Mouse (Mus musculus): ENCODE data around the gene Olfr1110. TPM values are rescaled to one million over a fixed set of nuclear protein-coding genes. Genes with fewer than 3 reads are reported as not detected.
"Not testable (repeated sequence)": the region's sequence is repeated elsewhere in the genome, so short reads cannot be mapped to it uniquely, and the experiment has no call there.

The Olfr1110 gene
- total RNA-seq (2014; fragmentation: Nextera tagmentation) (not detected in 2 replicates), total RNA-seq (2017) (0.11 and 0.17 TPM in 2 replicates), polyA plus RNA-seq (2012) (not detected in 2 replicates)

- no peaks in the 10 kb centered on the region for H3K4me1 ChIP-seq (ENCODE audit: insufficient read depth, low read depth, low read length)
- H3K36me3 ChIP-seq (replicated peaks) = no peaks in the 10 kb centered on the region
- DNase-seq (ENCODE audit: low spot score) (no peak), ATAC-seq (ENCODE audit: extremely low read depth, insufficient number of reproducible peaks, low FRiP score, poor library complexity, severe bottlenecking) (no peak)
- TF ChIP-seq CTCF (IDR thresholded peaks at IDR 0.05; ENCODE audit: low read depth, low read length) (no peak), POLR2AphosphoS5 (IDR thresholded peaks at IDR 0.05; ENCODE audit: insufficient replicate concordance, low read depth, low read length) (no peak), GATA2 (IDR thresholded peaks at IDR 0.05; ENCODE audit: borderline replicate concordance, low read depth, low read length) (no peak), TAL1 (conservative IDR thresholded peaks at IDR 0.05; ENCODE audit: low read depth, low read length) (no peak), GATA1 (IDR thresholded peaks at IDR 0.05; ENCODE audit: borderline replicate concordance, low read length) (no peak)
- H3K9me3 ChIP-seq (replicated peaks) = no peaks in the 10 kb centered on the region
- H3K4me3 ChIP-seq (ENCODE audit: low read depth, low read length) = no peak within 1 kb of the TSS
- no peaks in the 10 kb centered on the region for H3K27me3 ChIP-seq (ENCODE audit: insufficient read depth, low read length)
Measured at GRCm38 (mm10) chr2:87140200-87140599, at the start of gene Olfr1110. TSS of gene Olfr1110 (minus strand) at chr2:87140300.

GRCm38 (mm10) chr2:87187498-87187897 lies 47.4 kb upstream of the Olfr1110 start, which contains the start of gene Olfr1112:
TSS of gene Olfr1112 (plus strand) at chr2:87187798.
- H3K4me3 ChIP-seq (ENCODE audit: low read depth, low read length) = no peak within 1 kb of the TSS
- DNase-seq (ENCODE audit: low spot score) (no peak), ATAC-seq (ENCODE audit: extremely low read depth, insufficient number of reproducible peaks, low FRiP score, poor library complexity, severe bottlenecking) (no peak)
- H3K9me3 ChIP-seq (replicated peaks) = no peaks in the 10 kb centered on the region
- no peaks in the 10 kb centered on the region for H3K27me3 ChIP-seq (ENCODE audit: insufficient read depth, low read length)
- no peaks in the 10 kb centered on the region for H3K36me3 ChIP-seq (replicated peaks)
- TF ChIP-seq GATA1 (IDR thresholded peaks at IDR 0.05; ENCODE audit: borderline replicate concordance, low read length) (no peak), POLR2AphosphoS5 (IDR thresholded peaks at IDR 0.05; ENCODE audit: insufficient replicate concordance, low read depth, low read length) (no peak), TAL1 (conservative IDR thresholded peaks at IDR 0.05; ENCODE audit: low read depth, low read length) (no peak), CTCF (IDR thresholded peaks at IDR 0.05; ENCODE audit: low read depth, low read length) (no peak), GATA2 (IDR thresholded peaks at IDR 0.05; ENCODE audit: borderline replicate concordance, low read depth, low read length) (no peak)
- H3K4me1 ChIP-seq (ENCODE audit: insufficient read depth, low read depth, low read length) = no peaks in the 10 kb centered on the region

GRCm38 (mm10) chr2:87167731-87168130 lies 27.6 kb upstream of the Olfr1110 start:
- H3K27me3 ChIP-seq (ENCODE audit: insufficient read depth, low read length); DNase-seq (ENCODE audit: low spot score); ATAC-seq (ENCODE audit: extremely low read depth, insufficient number of reproducible peaks, low FRiP score, poor library complexity, severe bottlenecking); H3K4me3 ChIP-seq (ENCODE audit: low read depth, low read length); H3K4me1 ChIP-seq (ENCODE audit: insufficient read depth, low read depth, low read length); H3K36me3 ChIP-seq (replicated peaks): not testable (repeated sequence)
- peaks cover 16% of the 10 kb centered on the region for H3K9me3 ChIP-seq (replicated peaks)

- ATAC-seq (ENCODE audit: extremely low read depth, insufficient number of reproducible peaks, low FRiP score, poor library complexity, severe bottlenecking) (no peak), DNase-seq (ENCODE audit: low spot score) (no peak)
- Histone ChIP-seq H3K9me3 (replicated peaks) (no peaks in the 10 kb centered on the region), H3K4me3 (ENCODE audit: low read depth, low read length) (no peak within 1 kb of the TSS), H3K27me3 (ENCODE audit: insufficient read depth, low read length) (no peaks in the 10 kb centered on the region), H3K4me1 (ENCODE audit: insufficient read depth, low read depth, low read length) (no peaks in the 10 kb centered on the region), H3K36me3 (replicated peaks) (no peaks in the 10 kb centered on the region)
- no peak for TF ChIP-seq GATA2 (IDR thresholded peaks at IDR 0.05; ENCODE audit: borderline replicate concordance, low read depth, low read length)
- no peak for TF ChIP-seq TAL1 (conservative IDR thresholded peaks at IDR 0.05; ENCODE audit: low read depth, low read length)
- no peak for TF ChIP-seq GATA1 (IDR thresholded peaks at IDR 0.05; ENCODE audit: borderline replicate concordance, low read length)
- no peak for TF ChIP-seq CTCF (IDR thresholded peaks at IDR 0.05; ENCODE audit: low read depth, low read length)
- no peak for TF ChIP-seq POLR2AphosphoS5 (IDR thresholded peaks at IDR 0.05; ENCODE audit: insufficient replicate concordance, low read depth, low read length)
Measured at GRCm38 (mm10) chr2:87152524-87152923, 12.4 kb upstream of the Olfr1110 start, which contains the start of gene Olfr1111. TSS of gene Olfr1111 (minus strand) at chr2:87152624.

- Histone ChIP-seq H3K4me3 (ENCODE audit: low read depth, low read length) (no peak within 1 kb of the TSS), H3K9me3 (replicated peaks) (no peaks in the 10 kb centered on the region; the same call in 1 of the 2 replicates), H3K27me3 (ENCODE audit: insufficient read depth, low read length) (no peaks in the 10 kb centered on the region), H3K36me3 (replicated peaks) (no peaks in the 10 kb centered on the region), H3K4me1 (ENCODE audit: insufficient read depth, low read depth, low read length) (no peaks in the 10 kb centered on the region)
- ATAC-seq (ENCODE audit: extremely low read depth, insufficient number of reproducible peaks, low FRiP score, poor library complexity, severe bottlenecking) (no peak), DNase-seq (ENCODE audit: low spot score) (no peak)
- no peak for TF ChIP-seq POLR2AphosphoS5 (IDR thresholded peaks at IDR 0.05; ENCODE audit: insufficient replicate concordance, low read depth, low read length)
- no peak for TF ChIP-seq GATA2 (IDR thresholded peaks at IDR 0.05; ENCODE audit: borderline replicate concordance, low read depth, low read length)
- no peak for TF ChIP-seq GATA1 (IDR thresholded peaks at IDR 0.05; ENCODE audit: borderline replicate concordance, low read length)
Measured at GRCm38 (mm10) chr2:87114467-87114866, 25.6 kb downstream of the Olfr1110 start, which contains the start of gene Olfr259. TSS of gene Olfr259 (minus strand) at chr2:87114567.

- no peaks in the 10 kb centered on the region for H3K27me3 ChIP-seq (ENCODE audit: insufficient read depth, low read length)
- H3K4me3 ChIP-seq (ENCODE audit: low read depth, low read length) = no peak within 1 kb of the TSS
- no peaks in the 10 kb centered on the region for H3K36me3 ChIP-seq (replicated peaks)
- no peaks in the 10 kb centered on the region; the same call in 1 of the 2 replicates for H3K9me3 ChIP-seq (replicated peaks)
- DNase-seq (ENCODE audit: low spot score) (no peak), ATAC-seq (ENCODE audit: extremely low read depth, insufficient number of reproducible peaks, low FRiP score, poor library complexity, severe bottlenecking) (no peak)
- no peak for TF ChIP-seq TAL1 (conservative IDR thresholded peaks at IDR 0.05; ENCODE audit: low read depth, low read length)
- no peak for TF ChIP-seq GATA1 (IDR thresholded peaks at IDR 0.05; ENCODE audit: borderline replicate concordance, low read length)
- H3K4me1 ChIP-seq (ENCODE audit: insufficient read depth, low read depth, low read length) = no peaks in the 10 kb centered on the region
Measured at GRCm38 (mm10) chr2:87095908-87096307, 44.2 kb downstream of the Olfr1110 start, which contains the start of gene Olfr1109. TSS of gene Olfr1109 (minus strand) at chr2:87096008.

Other genes starting within 250 kb of the Olfr1110 start
Only the 20 nearest of the 21 such genes appear.
- gene Olfr1098, start 215.8 kb downstream of the Olfr1110 start, total RNA-seq (2014; fragmentation: Nextera tagmentation) = not detected in 2 replicates
- gene Olfr1098, start 215.8 kb downstream of the Olfr1110 start, total RNA-seq (2017) = 0.05 TPM in 1 of 2 replicates, not detected in the other
- not detected in 2 replicates for gene Olfr1098, start 215.8 kb downstream of the Olfr1110 start, polyA plus RNA-seq (2012)
- gene Olfr1099, start 179.6 kb downstream of the Olfr1110 start, total RNA-seq (2014; fragmentation: Nextera tagmentation) = not detected in 2 replicates
- gene Olfr1099, start 179.6 kb downstream of the Olfr1110 start, total RNA-seq (2017) = 0.33 TPM in 1 of 2 replicates, not detected in the other
- not detected in 2 replicates for gene Olfr1099, start 179.6 kb downstream of the Olfr1110 start, polyA plus RNA-seq (2012)
- gene Olfr1100, start 160.3 kb downstream of the Olfr1110 start, total RNA-seq (2014; fragmentation: Nextera tagmentation) = not detected in 2 replicates
- gene Olfr1100, start 160.3 kb downstream of the Olfr1110 start, total RNA-seq (2017) = 0.11 TPM in 1 of 2 replicates, not detected in the other
- not detected in 2 replicates for gene Olfr1100, start 160.3 kb downstream of the Olfr1110 start, polyA plus RNA-seq (2012)
- not detected in 2 replicates for gene Olfr1101, start 149.1 kb downstream of the Olfr1110 start, total RNA-seq (2014; fragmentation: Nextera tagmentation)
- gene Olfr1101, start 149.1 kb downstream of the Olfr1110 start, total RNA-seq (2017) = 0.05 and 0.06 TPM in 2 replicates
- gene Olfr1101, start 149.1 kb downstream of the Olfr1110 start, polyA plus RNA-seq (2012) = not detected in 2 replicates
- not detected in 2 replicates for gene Olfr1102, start 141.9 kb downstream of the Olfr1110 start, total RNA-seq (2014; fragmentation: Nextera tagmentation)
- gene Olfr1102, start 141.9 kb downstream of the Olfr1110 start, total RNA-seq (2017) = not detected in 2 replicates
- gene Olfr1102, start 141.9 kb downstream of the Olfr1110 start, polyA plus RNA-seq (2012) = not detected in 2 replicates
- not detected in 2 replicates for gene Olfr1104, start 113.2 kb downstream of the Olfr1110 start, total RNA-seq (2014; fragmentation: Nextera tagmentation)
- gene Olfr1104, start 113.2 kb downstream of the Olfr1110 start, total RNA-seq (2017) = 0.71 TPM in 1 of 2 replicates, not detected in the other
- not detected in 2 replicates for gene Olfr1104, start 113.2 kb downstream of the Olfr1110 start, polyA plus RNA-seq (2012)
- not detected in 2 replicates for gene Olfr1105, start 103.8 kb downstream of the Olfr1110 start, total RNA-seq (2014; fragmentation: Nextera tagmentation)
- 0.16 and 0.17 TPM in 2 replicates for gene Olfr1105, start 103.8 kb downstream of the Olfr1110 start, total RNA-seq (2017)
- gene Olfr1105, start 103.8 kb downstream of the Olfr1110 start, polyA plus RNA-seq (2012) = not detected in 2 replicates
- not detected in 2 replicates for gene Olfr1106, start 88.0 kb downstream of the Olfr1110 start, total RNA-seq (2014; fragmentation: Nextera tagmentation)
- 0.05 and 0.12 TPM in 2 replicates for gene Olfr1106, start 88.0 kb downstream of the Olfr1110 start, total RNA-seq (2017)
- not detected in 2 replicates for gene Olfr1106, start 88.0 kb downstream of the Olfr1110 start, polyA plus RNA-seq (2012)
- gene Olfr1107, start 64.5 kb downstream of the Olfr1110 start, total RNA-seq (2014; fragmentation: Nextera tagmentation) = not detected in 2 replicates
- gene Olfr1107, start 64.5 kb downstream of the Olfr1110 start, total RNA-seq (2017) = 0.29 TPM in 1 of 2 replicates, not detected in the other
- not detected in 2 replicates for gene Olfr1107, start 64.5 kb downstream of the Olfr1110 start, polyA plus RNA-seq (2012)
- not detected in 2 replicates for gene Olfr1109, start 44.3 kb downstream of the Olfr1110 start, total RNA-seq (2014; fragmentation: Nextera tagmentation)
- gene Olfr1109, start 44.3 kb downstream of the Olfr1110 start, total RNA-seq (2017) = 0.22 TPM in 1 of 2 replicates, not detected in the other
- gene Olfr1109, start 44.3 kb downstream of the Olfr1110 start, polyA plus RNA-seq (2012) = not detected in 2 replicates
- not detected in 2 replicates for gene Olfr259, start 25.7 kb downstream of the Olfr1110 start, total RNA-seq (2014; fragmentation: Nextera tagmentation)
- 0.11 TPM in 1 of 2 replicates, not detected in the other for gene Olfr259, start 25.7 kb downstream of the Olfr1110 start, total RNA-seq (2017)
- gene Olfr259, start 25.7 kb downstream of the Olfr1110 start, polyA plus RNA-seq (2012) = not detected in 2 replicates
- gene Olfr1111, start 12.3 kb upstream of the Olfr1110 start, total RNA-seq (2014; fragmentation: Nextera tagmentation) = not detected in 2 replicates
- gene Olfr1111, start 12.3 kb upstream of the Olfr1110 start, total RNA-seq (2017) = 0.23 TPM in 1 of 2 replicates, not detected in the other
- not detected in 2 replicates for gene Olfr1111, start 12.3 kb upstream of the Olfr1110 start, polyA plus RNA-seq (2012)
- not detected in 2 replicates for gene Olfr1112, start 47.5 kb upstream of the Olfr1110 start, total RNA-seq (2014; fragmentation: Nextera tagmentation)
- 0.44 TPM in 1 of 2 replicates, not detected in the other for gene Olfr1112, start 47.5 kb upstream of the Olfr1110 start, total RNA-seq (2017)
- not detected in 2 replicates for gene Olfr1112, start 47.5 kb upstream of the Olfr1110 start, polyA plus RNA-seq (2012)
- gene Olfr1113, start 68.7 kb upstream of the Olfr1110 start, total RNA-seq (2014; fragmentation: Nextera tagmentation) = not detected in 2 replicates
- gene Olfr1113, start 68.7 kb upstream of the Olfr1110 start, total RNA-seq (2017) = 0.05 TPM in 1 of 2 replicates, not detected in the other
- not detected in 2 replicates for gene Olfr1113, start 68.7 kb upstream of the Olfr1110 start, polyA plus RNA-seq (2012)
- not detected in 2 replicates for gene Olfr1115, start 107.7 kb upstream of the Olfr1110 start, total RNA-seq (2014; fragmentation: Nextera tagmentation)
- 0.05 and 0.06 TPM in 2 replicates for gene Olfr1115, start 107.7 kb upstream of the Olfr1110 start, total RNA-seq (2017)
- gene Olfr1115, start 107.7 kb upstream of the Olfr1110 start, polyA plus RNA-seq (2012) = not detected in 2 replicates
- gene Olfr1116, start 127.2 kb upstream of the Olfr1110 start, total RNA-seq (2014; fragmentation: Nextera tagmentation) = not detected in 2 replicates
- 0.05 and 0.12 TPM in 2 replicates for gene Olfr1116, start 127.2 kb upstream of the Olfr1110 start, total RNA-seq (2017)
- not detected in 2 replicates for gene Olfr1116, start 127.2 kb upstream of the Olfr1110 start, polyA plus RNA-seq (2012)
- gene Olfr1118, start 167.3 kb upstream of the Olfr1110 start, total RNA-seq (2014; fragmentation: Nextera tagmentation) = not detected in 2 replicates
- 0.05 and 0.06 TPM in 2 replicates for gene Olfr1118, start 167.3 kb upstream of the Olfr1110 start, total RNA-seq (2017)
- not detected in 2 replicates for gene Olfr1118, start 167.3 kb upstream of the Olfr1110 start, polyA plus RNA-seq (2012)
- not detected in 2 replicates for gene Olfr1120, start 214.5 kb upstream of the Olfr1110 start, total RNA-seq (2014; fragmentation: Nextera tagmentation)
- gene Olfr1120, start 214.5 kb upstream of the Olfr1110 start, total RNA-seq (2017) = 0.05 and 0.17 TPM in 2 replicates
- not detected in 2 replicates for gene Olfr1120, start 214.5 kb upstream of the Olfr1110 start, polyA plus RNA-seq (2012)
- not detected in 2 replicates for gene Olfr1121, start 229.6 kb upstream of the Olfr1110 start, total RNA-seq (2014; fragmentation: Nextera tagmentation)
- 0.22 TPM in 1 of 2 replicates, not detected in the other for gene Olfr1121, start 229.6 kb upstream of the Olfr1110 start, total RNA-seq (2017)
- not detected in 2 replicates for gene Olfr1121, start 229.6 kb upstream of the Olfr1110 start, polyA plus RNA-seq (2012)
- not detected in 2 replicates for gene Olfr1122, start 245.5 kb upstream of the Olfr1110 start, total RNA-seq (2014; fragmentation: Nextera tagmentation)
- 0.11 and 0.12 TPM in 2 replicates for gene Olfr1122, start 245.5 kb upstream of the Olfr1110 start, total RNA-seq (2017)
- gene Olfr1122, start 245.5 kb upstream of the Olfr1110 start, polyA plus RNA-seq (2012) = not detected in 2 replicates